Mouse (Mus musculus) left cerebral cortex, adult 11 months (tissue): ENCODE measurements around the gene Slc22a23.

Source experiments
- DNase-seq: peaks from one replicate; pipeline ENCODE4 v3.0.0; 2022; ENCODE audit warnings: low spot score

The Slc22a23 gene

DNA sequence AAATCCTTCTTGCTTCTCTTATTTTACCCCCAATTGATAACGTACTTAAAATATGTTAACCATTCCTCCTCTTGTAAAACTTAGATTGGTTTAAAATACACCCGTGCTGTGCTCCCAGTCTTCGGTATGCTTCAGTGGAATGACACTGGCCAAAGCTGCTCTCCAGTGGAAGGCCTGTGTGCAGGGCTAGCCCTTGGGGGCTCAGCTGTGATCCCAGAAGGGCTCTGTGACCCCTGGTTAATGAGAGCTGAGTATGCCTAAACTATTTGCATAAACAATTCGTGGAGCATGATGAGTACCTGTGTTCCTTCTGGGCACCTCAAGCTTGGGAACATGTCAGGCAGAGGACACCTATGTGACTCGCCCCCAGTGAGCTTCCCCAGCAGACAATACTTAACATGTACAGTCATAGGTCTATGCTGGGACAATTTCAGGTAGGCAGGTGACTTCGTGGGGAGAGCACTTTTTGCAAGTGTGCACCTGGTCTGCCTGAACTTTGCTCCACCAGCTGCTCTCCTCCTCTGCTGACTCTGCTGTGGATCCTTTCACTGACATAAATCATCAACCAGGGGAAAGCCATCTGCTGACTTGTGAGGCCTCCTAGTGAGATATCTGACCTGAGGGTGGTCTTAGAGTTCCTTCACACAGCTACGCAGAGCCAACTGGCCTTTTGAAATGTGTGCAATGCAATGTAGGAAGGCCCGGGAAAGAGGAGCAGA is 77.9 kb downstream of the Slc22a23 start:
- DNase-seq: no peak

DNA sequence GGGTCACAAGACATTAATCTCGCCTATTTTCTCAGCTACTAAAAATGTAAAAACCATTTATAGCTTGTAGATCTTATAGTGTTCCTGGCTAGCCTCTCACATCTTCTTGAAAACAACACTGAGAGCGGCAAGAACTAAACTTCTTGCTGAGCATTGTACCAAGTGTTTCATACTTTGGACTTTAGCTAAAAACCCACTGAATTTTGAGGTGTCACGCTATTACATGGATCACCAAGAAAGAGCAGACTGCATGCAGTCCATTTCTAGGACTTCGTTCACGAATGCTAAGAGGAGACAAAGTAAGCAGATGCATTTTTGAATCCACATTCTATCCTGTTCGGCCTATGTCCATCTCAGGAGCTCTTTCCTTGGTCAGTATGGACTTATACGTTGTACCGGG is 78.9 kb downstream of the Slc22a23 start:
- DNase-seq: no peak

DNA sequence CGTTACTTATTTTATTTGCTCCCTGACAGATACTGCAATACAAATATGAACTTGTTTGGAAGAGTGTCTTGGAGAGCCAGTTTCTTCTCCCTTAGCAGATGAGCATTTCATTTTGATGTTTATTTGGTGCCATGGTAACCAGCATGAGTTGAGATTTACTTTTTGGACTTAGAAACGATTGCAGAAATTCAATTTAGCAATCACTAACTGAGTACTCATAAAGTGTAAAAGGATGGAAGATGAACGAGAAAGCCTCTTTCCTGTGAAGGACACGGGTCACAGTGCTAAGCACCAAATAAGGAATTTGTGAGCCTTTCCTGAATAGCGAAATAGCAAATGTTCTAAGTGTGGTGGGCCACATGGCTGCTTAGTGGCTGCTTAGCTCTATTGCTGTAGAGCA is 79.4 kb downstream of the Slc22a23 start:
- DNase-seq: no peak

DNA sequence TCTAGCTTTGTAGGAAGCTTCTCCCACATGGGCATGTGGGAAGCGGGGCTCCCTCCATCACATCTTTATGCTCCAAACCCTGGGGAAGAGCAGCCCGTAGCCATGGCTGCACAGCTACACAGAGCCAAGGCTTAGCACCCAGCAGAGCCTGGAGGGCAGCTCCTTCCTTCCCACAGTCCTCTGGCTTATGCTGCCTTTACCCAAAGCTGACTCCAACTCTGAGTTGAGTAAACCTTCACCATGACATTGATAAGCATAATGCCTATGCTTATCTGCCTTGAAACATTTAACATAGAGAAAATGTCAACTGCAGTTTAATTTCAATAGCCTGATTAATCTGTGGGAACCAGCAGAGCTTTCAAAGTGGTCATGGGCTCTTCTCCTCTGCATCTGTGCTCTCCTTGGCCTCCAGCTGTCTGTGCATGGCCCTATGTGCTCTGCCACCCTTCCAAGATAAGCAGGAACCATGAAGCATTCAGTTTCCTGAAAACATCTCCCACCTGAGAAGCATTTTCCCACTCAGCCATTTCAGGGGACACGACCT is 79.9 kb downstream of the Slc22a23 start:
- no peak for DNase-seq

DNA sequence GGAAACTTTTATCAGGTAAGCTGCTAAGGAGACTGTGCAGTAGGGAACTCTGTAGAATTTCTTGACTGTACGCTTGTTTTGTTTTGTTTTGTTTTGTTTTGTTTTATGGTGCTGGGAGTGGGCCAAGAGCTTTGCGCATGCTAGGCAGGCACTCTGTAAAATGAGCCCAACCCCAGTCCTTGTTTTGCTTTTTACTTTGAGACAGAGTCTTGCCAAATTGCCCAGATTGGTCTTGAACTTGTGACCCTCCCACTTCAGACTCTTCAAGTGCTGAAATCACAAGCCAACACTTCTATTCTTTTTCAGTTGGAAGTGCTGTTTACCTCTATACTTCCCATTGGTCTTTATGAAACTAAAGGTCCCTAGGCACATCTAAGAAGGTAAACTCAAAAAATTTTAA is 80.5 kb downstream of the Slc22a23 start:
- DNase-seq: no peak

DNA sequence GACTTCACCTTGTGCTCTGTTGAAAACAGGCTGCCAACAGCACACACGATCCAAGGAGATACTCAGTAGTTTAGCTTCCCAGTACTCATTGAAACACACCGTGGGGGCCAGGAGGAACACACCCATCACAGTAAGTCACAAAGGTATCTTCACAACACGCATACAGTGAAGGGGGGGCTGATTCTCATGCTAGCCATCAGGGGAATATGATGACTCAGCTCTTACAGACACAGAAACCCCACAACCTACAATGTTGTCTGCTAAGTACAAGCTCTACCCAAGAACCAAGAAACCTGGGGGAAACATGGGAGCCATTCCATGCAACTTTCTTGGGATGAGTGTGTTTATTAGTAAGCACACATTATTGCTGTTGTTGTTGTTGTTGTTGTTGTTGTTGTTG is 86.2 kb downstream of the Slc22a23 start:
- no peak for DNase-seq

DNA sequence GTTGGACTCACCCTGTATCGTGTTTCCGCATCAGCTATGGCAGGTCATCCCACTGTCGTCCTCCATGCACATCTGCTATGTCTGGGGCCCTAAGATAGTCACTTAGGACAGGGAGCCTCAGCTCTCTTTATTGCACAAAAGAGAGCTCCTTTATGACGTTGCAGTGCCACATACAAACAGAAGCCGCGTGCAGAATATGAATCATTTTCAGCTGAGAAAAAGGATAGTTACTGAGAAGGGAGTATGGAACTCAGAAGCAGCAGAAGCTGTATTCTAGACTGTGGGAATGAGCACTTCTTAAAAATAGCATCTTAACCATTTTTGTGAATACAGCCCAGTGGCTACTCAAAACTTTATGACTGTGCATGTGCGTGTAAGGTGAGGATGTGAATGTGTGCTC is 87.8 kb downstream of the Slc22a23 start:
- no peak for DNase-seq

DNA sequence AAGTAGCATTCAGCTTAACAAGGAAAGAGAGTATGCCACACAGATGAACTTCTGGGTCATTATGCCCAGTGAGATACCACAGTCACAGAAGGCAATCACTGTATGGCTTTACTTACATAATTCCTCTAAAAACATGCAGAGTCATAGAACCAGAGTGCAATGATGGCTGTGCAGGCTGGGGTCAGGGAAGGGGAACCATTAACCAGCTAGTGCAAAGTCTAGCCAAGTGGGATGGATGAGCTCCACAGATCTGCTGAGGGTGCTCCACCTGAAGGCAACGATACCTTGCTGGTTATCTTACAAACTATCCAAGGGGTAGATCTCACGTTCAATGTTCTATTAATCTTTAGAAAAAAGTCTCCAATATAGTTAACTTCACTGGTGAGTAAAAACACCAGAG is 88.3 kb downstream of the Slc22a23 start:
- DNase-seq: no peak

DNA sequence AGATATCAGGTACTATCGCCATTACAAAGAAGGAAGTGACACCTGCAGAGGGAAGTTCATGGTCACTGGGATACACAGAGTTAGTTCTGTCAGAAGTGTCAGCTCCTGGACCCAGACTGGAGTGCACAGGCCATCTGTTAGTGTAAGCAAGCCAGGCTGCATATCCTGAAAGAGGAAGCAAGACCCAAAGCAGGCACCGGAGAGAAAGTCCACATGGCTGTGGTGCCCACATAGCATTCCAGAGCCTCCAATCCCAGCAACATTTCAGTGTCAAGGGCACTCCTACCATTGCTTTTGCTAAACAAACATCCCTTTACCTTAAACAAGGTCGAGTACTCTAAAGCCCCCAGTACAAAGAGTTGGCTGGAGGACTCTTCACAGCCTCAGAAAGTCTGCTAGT is 89.7 kb downstream of the Slc22a23 start:
- no peak for DNase-seq

DNA sequence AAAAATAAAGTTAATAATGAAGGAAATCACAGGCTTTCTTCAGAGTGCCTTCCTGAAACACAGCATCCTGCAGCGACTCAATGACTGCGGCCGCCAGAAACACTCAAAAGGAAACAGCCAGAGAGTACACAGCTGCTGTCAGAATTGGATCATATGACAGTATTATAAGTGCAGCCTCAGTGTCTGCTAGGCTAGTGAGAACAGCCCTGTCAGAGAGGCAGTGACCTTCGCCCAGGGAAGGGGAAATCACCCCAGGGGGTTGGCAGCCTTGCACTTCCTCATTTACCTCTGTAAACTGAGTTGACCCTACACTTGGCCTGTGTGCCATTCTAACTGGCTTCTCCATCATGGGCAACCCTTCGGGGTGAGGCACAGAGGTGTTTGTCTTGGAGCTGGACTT is 90.3 kb downstream of the Slc22a23 start:
- DNase-seq: no peak

DNA sequence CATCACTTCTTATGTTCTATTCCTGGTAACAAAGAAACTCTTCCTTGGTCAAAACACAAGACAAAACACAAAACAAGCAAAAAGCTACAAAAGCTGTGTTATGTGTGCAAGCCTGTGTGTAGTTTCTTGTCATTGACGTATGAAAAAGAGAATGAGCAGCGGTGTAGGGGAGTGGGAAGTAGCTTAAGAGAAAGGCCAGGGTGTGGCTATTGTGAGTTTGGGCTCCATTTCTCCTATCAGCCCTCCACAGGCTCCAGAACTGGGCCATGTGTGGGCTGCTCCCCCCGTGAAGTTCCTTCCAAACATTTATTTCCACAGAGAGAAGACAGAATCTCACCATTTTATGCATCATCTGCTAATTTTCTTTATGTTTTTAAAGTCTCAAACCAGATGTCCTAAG is 91.2 kb downstream of the Slc22a23 start:
- DNase-seq: no peak

DNA sequence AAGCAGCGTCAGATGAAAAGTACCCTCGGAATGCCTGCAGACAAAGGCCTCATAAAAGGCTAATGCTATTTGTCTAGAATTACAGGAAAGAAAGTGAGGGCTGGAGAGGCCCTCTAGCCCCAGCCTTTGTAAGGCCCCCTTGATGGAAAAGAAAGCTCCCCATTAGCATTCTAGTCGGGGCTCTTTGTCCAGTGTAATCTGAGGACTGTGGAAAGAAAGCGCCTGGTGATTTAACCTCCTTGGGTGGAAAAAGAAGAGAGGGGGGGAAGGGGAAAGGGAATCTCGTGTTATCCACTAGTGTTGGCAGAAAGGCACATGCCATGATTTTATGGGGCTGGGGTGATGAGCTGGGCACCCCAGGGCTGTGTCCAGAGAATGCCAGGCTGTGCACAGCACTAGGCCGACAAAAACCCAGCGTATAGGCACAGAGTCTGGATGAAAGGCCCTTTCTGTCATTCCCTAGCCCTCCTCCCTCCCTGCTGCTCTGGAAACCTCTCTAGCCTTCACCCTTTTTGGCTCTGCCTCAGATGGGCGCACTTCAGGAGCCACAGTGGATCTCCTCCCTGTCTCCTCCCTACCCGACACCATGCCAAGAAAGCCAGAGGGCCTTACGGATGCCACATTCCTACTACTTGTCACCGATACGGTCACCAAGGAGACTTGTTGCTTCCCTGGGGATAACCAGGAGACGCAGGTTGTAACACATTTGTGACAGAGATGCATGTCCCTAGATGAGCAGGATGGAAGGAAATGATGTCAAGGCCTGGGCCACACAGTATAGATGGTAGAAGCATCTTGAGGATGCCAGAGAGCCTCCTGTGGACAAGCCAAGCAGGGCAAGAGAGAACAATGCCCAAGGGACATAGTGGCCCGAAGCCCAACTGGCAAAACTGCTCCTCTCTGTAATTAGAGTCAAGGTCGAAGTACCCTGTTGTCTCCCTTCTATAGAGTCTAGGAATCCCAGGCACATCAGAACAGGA is 95.8 kb downstream of the Slc22a23 start:
- DNase-seq: no peak

DNA sequence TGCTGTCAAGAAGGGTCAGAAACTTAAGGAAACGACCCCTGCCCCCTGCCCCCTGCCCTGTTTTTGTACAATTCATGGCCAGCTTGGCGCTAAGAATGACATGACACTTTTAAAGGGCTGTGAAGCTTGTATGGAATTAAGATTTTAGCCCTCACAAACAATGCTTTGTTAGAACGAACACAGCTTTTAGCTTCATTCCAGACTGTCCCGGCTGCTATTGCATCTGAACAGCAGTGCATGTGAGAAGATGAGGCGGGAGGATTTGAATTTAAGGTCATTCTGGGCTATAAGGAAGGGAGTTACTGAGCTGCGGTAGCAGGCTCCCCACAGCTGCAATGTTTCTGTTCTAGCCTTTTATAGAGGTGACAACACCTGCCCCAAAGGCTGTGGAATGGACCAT is 96.9 kb downstream of the Slc22a23 start:
- DNase-seq: no peak

DNA sequence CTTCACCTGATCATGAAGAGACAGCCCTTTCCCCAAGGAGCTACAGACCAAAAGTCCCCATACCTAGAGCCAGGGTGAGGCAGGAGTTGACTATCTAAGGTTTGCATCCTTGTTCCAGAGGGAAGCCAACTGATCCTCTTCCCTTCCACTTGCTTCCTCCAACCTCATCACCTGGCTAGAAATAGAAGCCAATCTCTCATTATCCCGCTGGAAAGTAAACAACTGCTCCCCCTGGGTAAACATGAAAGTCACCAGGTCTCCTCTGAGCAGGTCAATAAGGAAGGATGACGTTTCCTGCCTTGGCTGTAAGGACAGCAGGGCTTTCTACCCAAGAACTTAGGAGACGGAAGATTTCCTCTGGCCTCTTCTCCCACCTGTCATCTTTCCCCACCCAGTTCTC is 98.2 kb downstream of the Slc22a23 start:
- no peak for DNase-seq

DNA sequence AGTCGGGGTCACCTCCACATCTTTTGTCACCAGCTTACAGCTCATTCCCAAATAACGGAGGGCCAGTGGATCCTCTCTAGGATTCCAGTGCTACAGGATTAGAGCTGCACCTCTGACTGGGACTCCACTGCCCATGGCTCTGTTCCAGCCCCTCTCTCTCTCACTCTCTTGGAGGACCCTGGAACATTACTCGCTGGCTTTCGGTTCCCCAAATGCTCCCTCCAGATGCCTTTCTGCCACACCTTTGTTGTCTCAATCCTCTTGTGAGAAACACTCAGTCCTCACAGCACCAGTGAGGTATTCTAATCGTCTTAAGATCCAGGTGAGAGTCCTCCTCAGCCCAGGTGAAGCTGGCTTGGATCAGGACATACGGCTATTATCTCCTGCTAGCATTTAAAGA is 99.8 kb downstream of the Slc22a23 start:
- DNase-seq: no peak

DNA sequence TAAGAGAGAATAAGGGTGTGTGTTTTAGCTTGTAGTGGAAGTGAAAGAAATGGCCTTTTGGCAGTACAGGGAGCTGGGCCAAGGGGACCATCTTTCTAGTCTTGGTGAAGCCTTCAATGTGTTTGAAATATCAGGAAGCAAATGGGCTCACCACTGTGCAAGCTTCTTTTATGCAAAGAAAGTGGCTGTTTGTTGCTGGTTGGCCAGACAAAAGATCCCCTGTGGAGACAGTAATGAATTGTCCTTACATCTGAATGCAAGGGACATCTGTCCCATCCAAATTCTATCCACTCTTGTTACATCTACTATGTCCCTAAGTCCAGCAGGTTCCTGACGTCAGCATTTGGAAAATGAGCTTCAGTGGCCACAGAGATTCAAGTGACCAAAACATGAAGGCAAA is 100.8 kb downstream of the Slc22a23 start:
- no peak for DNase-seq

DNA sequence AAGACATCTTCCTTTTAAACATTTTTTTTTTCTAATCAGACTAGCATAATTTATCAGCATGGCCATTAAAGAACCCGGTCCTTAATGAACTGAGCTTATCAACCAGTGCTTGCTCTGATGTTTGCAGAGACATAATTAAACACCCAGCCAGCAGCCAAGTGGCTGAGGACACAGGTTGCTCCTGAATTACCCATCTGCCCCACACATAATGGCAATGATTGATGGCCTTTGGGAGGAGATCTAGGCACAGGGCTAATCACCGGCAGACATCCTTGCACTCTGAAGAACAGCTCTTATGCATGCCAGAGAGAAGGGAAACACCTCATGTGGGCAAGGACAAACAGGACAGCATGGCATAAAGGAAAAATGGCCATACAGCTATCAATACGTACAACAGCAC is 102.8 kb downstream of the Slc22a23 start:
- no peak for DNase-seq

DNA sequence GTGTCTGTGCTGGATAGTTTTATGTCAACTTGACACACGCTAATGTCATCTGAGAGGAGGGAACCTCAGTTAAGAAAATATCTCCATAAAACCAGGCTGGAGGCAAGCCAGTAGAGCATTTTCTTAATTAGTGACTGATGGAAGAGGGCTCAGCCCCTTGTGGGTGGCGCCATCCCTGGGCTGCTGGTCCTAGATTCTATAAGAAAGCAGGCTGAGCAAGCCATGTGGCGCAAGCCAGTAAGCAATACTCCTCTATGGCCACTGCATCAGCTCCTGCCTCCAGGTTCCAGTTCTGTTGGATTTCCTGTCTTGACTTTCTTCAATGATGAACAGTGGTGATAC is 104.9 kb downstream of the Slc22a23 start:
- no peak for DNase-seq

DNA sequence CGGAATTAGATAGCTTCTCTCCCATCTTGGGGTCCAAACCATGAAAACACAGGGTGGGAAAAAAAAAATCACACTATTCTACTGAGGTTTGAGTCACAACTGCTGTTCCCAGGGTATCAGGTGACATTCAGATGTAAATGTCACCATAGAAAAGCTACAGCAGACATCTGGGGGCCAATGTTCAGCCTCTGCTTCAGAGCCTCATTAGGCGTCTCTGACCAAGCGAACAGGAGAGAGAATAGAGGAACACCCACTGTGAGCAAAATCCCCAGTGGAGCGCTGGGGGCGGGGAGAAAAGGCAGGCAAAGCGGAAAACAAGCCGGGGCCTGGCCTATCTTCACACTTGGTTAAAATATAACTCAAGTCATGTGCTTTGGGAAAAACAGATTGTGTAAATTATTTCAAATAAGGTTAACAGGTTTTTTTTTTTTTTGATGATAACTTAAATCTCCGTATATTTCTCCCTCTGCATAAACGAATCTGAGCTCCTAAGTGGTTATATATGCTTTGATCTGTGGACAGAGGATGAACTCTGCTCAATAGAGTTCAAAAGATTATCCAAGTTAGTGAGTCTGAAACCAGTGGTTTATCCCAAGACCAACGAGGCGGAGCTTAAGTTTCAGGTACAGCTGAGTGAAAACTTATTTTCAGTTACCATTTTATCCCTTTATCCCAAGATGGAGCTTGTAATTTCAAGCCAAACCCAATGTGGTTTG is 105.5 kb downstream of the Slc22a23 start:
- DNase-seq: no peak

DNA sequence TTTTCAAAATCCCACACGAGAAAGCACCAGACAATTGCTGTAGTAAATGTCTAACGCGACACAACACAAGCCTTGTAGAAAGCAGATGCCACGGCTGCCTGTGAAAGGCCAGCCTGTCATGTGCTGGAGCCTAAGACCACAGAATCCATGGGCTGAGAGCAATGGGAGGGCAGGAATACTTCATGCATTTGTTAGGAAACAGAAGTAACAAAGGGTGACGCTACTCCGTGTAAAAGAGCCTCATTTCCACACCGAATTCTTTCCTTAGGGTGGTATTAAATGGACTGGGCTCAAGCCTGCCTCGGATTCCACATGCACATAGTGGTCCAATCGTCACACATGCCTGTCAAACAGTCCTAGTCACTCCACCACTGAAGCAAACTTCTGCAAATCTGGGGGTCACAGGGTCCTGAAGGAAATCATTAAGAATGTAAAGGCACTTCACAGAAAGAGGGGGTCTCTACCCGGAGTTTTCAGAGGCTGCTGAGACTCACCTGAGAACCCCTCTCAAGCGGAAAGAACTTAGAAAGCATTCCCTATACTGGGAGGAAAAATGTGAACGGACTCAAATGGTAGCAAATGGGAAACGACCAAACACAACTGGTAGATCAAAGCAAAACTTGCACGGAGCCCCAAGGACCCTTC is 106.2 kb downstream of the Slc22a23 start:
- no peak for DNase-seq

DNA sequence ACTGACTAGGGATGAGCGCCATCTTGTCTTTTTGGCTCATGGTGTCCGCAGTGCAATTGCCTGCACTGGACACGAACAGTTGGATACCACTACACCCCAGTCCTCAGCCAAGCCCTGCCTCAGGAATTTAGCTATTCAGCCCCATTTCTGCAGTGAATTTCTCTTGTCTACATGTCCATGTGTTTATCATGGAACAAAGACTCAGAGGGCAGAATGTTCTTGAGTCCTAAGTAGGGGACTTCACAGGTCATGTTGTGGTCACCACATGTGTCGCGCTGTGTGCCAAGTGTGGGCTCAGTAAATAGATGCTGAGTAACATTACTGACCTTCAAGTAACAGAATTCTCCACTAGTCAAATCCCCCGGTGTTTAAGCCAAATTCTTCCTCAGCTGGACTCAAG is 109.9 kb downstream of the Slc22a23 start:
- DNase-seq: no peak

DNA sequence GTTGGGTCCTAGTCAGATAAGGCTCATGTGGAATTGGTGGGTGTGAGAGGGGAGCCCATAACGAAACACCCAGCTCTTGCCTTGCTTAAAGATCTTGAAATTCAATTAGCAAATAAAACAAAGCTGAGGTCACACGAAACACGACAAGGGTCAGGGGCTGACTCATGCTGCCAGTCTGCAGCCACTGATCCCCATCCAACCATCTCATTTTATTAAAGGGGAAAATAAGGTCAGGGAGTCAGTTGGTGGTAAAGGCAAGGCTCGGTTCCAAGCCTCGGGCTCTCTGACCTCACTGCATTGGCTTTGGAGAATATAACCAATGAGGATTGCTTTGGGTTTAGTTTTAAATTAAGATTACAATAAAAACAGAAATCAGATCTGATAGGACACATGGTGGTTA is 110.5 kb downstream of the Slc22a23 start:
- DNase-seq: no peak
